Mouse (Mus musculus) CD4-positive, CD25-positive, alpha-beta regulatory T cell, adult 2 months (primary cell): Measurements from ENCODE around the gene Glrx5.
A peak's percentile ranks its signal among the peaks of the same experiment; 100 is the strongest.

Experiments used
- DNase-seq: peaks from one replicate; pipeline ENCODE4 v3.0.0-alpha.2; 2012; ENCODE audit warnings: low read depth, low spot score

The Glrx5 gene

DNA sequence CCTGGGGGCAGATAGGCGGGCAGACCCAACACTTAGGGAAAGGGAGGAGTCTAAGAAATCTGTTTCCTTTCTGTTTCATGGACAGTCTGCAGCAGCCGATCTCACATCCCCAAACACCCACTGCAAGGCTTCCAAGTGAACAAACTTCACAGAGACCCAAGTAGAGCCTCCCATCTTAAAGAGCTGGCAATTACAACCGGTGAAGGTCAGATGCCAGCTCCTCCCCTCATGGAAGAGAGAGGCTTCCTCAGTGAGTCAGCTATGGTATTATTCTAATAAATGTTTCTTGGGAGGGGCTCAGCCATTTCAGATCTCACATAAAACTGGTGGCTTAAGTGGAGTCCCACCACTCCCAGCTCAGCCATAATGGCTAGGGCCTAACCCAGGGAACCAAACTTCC lies 28.8 kb upstream of the Glrx5 start:
- DNase-seq: peak; percentile 13

DNA sequence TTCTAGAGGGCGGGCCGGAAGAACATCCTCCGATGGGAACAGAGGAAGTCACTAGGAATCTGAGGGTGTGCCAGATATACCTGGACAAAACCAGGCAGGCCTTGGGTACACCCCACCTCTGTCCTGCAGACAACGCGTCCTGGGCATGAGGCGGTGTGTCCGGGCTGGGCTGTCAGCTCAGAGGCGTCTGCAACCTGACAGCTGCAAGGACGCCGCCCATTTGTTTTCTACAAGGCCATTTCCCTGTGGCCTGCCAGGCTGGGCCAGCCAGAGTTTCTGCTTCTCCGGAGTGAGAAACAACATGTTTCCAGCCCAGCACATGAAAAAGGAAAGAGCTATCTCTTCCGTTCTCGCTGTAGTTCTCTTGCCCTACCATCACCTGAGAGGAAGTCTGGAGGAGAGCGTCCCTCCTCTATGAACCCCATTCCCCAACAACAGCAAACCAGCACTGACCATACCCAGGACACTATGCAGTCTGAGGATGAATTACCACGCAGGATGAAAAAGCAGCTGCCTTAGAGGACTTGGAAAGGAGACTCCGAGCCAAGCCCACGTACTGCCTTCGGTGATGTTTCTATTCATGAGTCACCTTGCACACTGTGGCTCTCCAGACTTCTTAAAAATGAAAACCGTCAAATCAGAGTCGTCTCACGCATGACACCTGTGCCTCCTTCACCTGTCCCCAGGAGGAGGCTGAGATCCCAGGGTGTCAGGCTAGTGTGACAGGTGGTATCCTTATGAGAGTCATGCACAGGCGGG lies 27.4 kb upstream of the Glrx5 start:
- peak; percentile 15 for DNase-seq

DNA sequence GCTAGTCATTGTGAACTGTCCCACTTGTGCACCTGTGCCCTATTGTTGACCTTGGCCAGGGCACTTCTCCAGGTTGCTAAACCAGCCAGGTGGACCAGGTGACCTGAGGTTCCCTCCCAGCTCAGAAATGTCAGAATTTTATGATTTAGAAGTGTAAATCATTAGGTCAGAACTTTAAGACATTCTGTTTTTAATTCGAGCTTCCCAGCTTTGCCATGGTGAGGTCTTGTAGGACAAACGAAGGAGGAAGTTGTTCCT lies 26.8 kb upstream of the Glrx5 start:
- DNase-seq: no peak

- peak; percentile 13 for DNase-seq
Measured at GRCm38 (mm10) chr12:105008150-105008549, 24.3 kb upstream of the Glrx5 start.

- DNase-seq: peak; percentile 86
Measured at GRCm38 (mm10) chr12:105008752-105009178, 23.7 kb upstream of the Glrx5 start.

- DNase-seq: peak; percentile 83
Measured at GRCm38 (mm10) chr12:105009370-105010212, 22.9 kb upstream of the Glrx5 start, which contains the start of gene Syne3. Gene Syne3, minus strand, starts transcription at chr12:105009809.

- DNase-seq: peak; percentile 39
Measured at GRCm38 (mm10) chr12:105010213-105010790, 22.2 kb upstream of the Glrx5 start.

DNA sequence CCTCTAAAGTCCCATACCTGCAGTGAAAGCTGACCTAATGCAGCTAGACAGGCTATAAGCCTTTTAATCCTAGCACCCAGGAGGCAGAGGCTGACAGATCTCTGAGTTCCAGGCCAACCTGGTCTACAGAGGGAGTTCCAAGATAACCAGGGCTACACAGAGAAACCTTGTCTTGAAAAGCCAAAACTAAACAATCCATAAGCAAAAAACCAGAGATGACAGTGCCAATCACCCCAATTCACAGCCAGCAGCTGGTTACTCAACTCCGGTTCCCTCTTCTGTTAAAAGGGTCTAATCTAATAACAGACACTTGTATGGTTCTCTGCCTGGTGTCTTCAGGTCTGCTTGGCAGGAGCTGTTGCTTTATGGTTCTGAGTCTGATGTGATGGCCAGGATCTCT lies 20.9 kb upstream of the Glrx5 start:
- no peak for DNase-seq

DNA sequence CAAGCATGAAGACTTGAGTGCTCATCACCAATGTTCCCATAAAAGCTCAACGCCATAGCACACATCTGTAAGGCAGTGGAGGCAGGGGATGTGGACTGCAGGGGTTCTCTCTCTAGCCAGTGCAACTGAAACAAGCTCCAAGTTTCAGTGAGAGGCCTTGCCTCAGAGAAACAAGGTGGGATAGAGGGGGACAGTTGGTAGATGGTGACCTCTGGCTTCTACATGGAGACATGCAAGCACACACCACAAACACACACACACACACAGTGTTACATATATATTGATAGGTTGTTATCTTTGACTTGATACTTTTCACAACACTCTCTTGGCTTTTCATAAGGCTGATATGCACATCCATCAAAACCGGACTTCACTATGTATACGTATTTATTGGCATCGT lies 20.2 kb upstream of the Glrx5 start:
- DNase-seq: peak; percentile 5

- DNase-seq: peak; percentile 93
Measured at GRCm38 (mm10) chr12:105013065-105013464, 19.4 kb upstream of the Glrx5 start.

GRCm38 (mm10) chr12:105016199-105016598 lies 16.3 kb upstream of the Glrx5 start:
- no peak for DNase-seq

- DNase-seq: no peak
Measured at GRCm38 (mm10) chr12:105016639-105017038, 15.8 kb upstream of the Glrx5 start.

- DNase-seq: peak; percentile 59
Measured at GRCm38 (mm10) chr12:105019359-105020219, 12.9 kb upstream of the Glrx5 start.

DNA sequence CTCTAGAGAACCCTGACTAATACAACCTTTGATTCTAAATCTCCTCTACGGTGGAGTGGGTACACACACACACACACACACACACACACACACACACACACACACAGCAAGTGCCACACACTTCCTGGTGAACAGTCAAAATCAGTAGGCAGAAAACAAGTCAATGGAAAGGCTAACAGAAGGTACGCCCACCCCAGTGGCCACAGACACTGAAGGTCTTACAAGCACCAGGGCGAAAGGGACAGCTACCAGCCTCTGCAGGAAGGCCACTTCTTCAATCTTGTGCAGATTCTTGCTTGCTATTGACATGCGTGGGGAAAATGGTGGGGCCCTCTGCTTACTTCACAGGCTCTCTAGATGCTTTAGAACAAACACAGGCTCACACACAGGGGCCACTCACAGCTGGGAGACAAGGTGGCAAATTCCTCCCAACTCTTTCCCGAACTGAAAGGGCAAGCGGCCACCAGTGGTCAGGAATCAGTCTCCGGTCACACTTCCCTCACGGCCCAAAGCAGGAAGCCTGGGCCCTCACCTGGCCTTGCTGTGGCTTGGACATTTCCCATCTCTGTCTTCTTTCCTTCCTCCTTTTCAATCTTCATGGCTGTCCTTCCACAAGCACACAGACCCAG lies 10.9 kb upstream of the Glrx5 start:
- DNase-seq: peak; percentile 54

DNA sequence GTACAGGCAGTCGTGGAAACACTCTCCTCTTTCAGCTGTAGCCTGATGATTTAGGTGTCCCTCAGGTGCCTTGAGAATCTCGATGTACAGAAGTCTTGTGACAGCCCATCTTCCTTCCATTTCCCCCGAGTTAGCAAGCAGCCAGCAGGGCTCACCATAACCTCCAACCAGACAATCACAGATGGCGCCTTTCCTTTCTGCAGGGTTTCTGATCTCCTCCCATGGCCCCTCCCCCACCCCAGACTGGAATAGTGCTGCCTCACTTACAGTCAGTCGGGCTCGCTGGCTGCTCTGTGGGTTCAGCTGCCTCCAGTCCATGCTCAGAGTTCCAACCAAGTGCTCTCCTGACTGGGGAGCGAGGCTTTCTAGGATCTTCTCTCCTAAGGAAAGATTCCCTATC lies 10.3 kb upstream of the Glrx5 start:
- peak; percentile 72 for DNase-seq

DNA sequence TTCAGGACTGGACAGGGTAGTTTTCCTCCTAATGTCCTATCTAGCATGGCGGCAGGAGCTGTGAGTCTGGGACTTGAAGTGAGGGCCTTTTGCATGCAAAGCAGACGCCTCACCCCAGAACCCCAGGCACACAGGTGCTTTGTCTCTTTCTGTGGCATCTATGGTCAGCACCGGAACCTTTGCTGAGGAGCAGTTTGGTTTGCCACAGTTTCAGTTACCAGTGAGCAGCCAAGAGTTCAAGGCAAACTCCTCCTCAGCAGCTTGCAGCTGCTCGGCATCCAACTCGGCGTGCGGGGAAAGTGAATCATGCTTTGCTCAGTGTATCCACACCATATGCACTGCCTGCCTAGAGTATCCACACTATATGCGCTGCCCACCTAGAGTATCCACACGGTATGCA lies 9.7 kb upstream of the Glrx5 start:
- DNase-seq: no peak

- peak; percentile 88 for DNase-seq
Measured at GRCm38 (mm10) chr12:105025271-105025946, 7.1 kb upstream of the Glrx5 start.

DNA sequence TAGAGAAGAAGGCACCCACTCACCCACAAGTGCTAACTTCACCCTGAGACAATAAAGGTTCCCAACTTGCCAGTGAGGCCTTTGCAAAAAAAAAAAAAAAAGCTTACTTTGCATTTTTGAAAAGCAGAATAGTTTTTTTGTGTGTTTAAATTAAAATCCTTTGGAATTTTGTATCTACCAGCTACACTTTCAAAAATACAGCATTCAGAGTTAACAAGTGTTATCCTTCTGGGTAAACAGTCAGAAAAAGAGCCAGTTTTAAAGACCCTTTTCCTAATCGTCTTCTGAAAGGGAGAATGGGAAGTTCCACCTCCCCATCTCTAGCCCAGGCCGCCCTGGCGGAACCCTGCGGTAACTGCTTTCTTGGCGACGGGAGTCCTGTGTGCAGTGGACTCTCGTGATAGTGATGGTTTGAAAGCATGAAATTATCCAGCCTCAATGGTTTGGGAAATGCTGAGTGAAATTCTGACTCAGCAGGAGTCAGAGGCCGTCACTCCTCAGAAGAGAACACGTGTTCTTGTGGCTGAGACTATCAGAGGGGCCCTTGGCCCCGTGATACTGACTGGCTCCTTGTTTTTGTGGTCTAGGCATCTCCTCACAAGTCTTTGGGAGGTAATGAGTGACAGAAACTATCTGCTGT lies 6.4 kb upstream of the Glrx5 start:
- no peak for DNase-seq

DNA sequence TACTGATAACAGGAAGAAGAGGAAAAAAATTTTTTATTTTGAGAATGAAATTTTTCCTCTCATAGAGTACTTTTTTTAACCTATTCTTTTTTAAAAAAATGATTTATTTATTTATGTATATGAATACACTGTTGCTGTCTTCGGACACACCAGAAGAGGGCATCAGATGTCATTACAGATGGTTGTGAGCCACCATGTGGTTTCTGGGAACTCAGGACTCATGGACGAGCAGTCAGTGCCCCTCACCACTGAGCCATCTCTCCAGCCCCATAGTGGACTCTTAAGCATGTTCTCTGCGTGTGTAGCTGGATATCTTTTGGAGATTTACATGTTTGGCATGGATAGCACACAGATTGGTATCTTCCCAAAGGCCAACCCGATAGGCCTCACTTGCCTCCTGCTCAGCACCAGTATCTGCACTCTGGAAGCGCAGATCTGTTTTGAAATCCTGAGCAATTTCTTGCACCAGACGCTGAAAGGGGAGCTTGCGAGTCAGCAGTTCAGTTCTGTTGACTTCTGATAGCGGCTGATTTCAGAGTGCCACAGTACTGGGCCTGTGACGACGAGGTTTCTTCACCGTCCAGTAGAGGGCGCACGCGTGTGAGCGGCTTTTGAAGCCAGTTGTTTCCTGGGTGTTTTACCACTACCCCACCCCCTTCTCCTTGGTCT lies 5.0 kb upstream of the Glrx5 start:
- DNase-seq: peak; percentile 95

DNA sequence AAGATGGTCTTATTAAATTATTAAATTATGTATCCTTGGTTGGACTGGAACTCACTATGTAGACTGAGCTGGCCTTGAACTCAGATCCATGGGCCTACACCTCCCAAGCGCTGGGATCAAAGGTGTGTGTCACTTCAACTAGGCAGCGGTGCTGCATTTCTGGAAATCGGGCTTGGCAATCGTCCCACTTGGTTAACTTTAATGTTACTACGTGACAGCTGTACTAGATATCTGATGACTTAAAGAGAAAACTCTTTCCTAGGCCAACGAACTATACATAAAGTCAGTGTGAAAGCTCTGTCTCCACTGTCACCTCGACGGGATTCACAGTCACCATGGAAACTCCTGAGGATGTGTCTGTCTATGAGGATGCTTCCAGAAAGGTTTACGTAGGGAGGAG lies 2.6 kb upstream of the Glrx5 start:
- DNase-seq: no peak
